Mouse (Mus musculus): ENCODE results near the gene H2-Q1. TPM values are rescaled to one million over a fixed set of nuclear protein-coding genes. Genes with fewer than 3 reads are reported as not detected.

Gene H2-Q1
- polyA plus RNA-seq, 1 experiment = not detected

DNA sequence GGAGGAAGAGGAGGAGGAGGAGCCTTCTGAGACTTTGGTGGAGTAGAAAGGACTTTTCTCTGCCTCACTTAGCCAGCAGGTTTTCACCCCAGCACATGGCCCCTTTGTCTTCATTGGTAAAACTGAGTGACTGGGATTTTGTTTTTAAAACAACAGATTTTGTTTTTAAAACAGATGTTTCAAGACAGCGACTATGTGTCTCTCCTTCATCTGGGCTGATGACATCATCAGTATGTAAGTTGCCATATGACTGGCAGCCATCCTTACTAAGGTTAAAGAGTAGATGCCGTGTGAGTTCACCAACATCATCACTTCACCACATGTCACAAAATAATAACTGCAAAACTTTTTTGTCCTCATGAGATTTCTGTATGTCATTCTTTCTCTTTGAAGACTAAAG is 33.9 kb downstream of the H2-Q1 start:
- no peak for TF ChIP-seq GATA1 (IDR thresholded peaks at IDR 0.05; ENCODE audit: low read length)

DNA sequence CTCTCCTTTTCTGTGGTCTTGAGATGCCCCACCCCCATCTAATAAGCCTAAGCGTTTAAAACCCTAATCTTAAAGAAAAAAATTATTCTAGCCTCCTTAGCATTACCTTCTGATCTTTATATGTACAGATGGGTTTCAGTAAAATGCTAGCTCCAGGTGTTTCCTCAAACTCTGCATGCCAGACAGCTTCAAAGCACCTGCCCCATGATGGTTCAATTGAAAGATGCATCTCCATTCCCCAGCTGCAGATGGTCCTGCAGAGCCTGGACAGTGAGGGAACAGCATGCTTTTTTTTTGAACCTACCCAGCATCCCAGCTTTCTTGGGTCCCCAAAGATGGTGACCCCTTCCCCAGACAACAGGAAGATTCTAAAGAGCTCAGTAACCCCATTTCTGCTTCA is 36.9 kb downstream of the H2-Q1 start:
- no peak for TF ChIP-seq GATA1 (IDR thresholded peaks at IDR 0.05; ENCODE audit: low read length)

GRCm38 (mm10) chr17:35358763-35359469 is 38.7 kb downstream of the H2-Q1 start:
- no peak for TF ChIP-seq GATA1 (IDR thresholded peaks at IDR 0.05; ENCODE audit: low read length)

DNA sequence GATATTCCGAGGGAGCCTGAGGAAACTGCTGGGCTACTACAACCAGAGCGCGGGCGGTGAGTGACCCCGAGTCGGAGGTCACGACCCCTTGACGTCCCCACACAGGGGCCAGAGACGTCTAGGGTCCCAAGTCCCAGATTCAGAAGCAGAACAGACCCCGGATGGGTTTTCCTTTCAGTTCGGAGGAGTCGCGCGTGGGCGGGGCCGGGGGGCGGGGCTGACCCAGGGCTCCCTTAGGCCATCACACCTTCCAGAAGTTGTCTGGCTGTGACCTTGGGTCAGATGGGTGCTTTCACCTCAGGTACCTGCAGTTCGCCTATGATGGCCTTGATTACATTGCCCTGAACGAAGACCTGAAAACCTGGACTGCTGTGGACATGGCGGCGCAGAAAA is 39.3 kb downstream of the H2-Q1 start:
- no peak for TF ChIP-seq GATA1 (IDR thresholded peaks at IDR 0.05; ENCODE audit: low read length)

Other genes starting within 250 kb of the H2-Q1 start
- not detected in 2 replicates for gene Ly6g6e, start 243.5 kb upstream of the H2-Q1 start, polyA plus RNA-seq (2012)
- gene Ly6g6d, start 242.3 kb upstream of the H2-Q1 start, polyA plus RNA-seq (2012) = 0.22 TPM in 1 of 2 replicates, not detected in the other
- gene Ly6g6f, start 234.8 kb upstream of the H2-Q1 start, polyA plus RNA-seq (2012) = 0.05 and 0.06 TPM in 2 replicates
- gene Abhd16a, start 231.1 kb upstream of the H2-Q1 start, polyA plus RNA-seq (2012) = 112 and 148 TPM in 2 replicates
- gene Ly6g5c, start 212.1 kb upstream of the H2-Q1 start, polyA plus RNA-seq (2012) = not detected in 2 replicates
- 0.08 and 0.15 TPM in 2 replicates for gene Ly6g5b, start 205.0 kb upstream of the H2-Q1 start, polyA plus RNA-seq (2012)
- 62.0 and 85.8 TPM in 2 replicates for gene Gpank1, start 198.9 kb upstream of the H2-Q1 start, polyA plus RNA-seq (2012)
- gene Csnk2b, start 198.4 kb upstream of the H2-Q1 start, polyA plus RNA-seq (2012) = 66.1 and 68.9 TPM in 2 replicates
- 11.4 and 13.3 TPM in 2 replicates for gene D17H6S53E, start 194.0 kb upstream of the H2-Q1 start, polyA plus RNA-seq (2012)
- gene Apom, start 188.4 kb upstream of the H2-Q1 start, polyA plus RNA-seq (2012) = 0.23 and 0.27 TPM in 2 replicates
- 685 and 826 TPM in 2 replicates for gene Bag6, start 185.2 kb upstream of the H2-Q1 start, polyA plus RNA-seq (2012)
- gene Prrc2a, start 155.5 kb upstream of the H2-Q1 start, polyA plus RNA-seq (2012) = 1,478 and 1,496 TPM in 2 replicates
- not detected in 2 replicates for gene Aif1, start 144.3 kb upstream of the H2-Q1 start, polyA plus RNA-seq (2012)
- 0.39 and 0.49 TPM in 2 replicates for gene Lst1, start 132.0 kb upstream of the H2-Q1 start, polyA plus RNA-seq (2012)
- 0.09 and 0.12 TPM in 2 replicates for gene Ltb, start 126.0 kb upstream of the H2-Q1 start, polyA plus RNA-seq (2012)
- not detected in 2 replicates for gene Tnf, start 118.4 kb upstream of the H2-Q1 start, polyA plus RNA-seq (2012)
- not detected in 2 replicates for gene Lta, start 115.1 kb upstream of the H2-Q1 start, polyA plus RNA-seq (2012)
- gene Gm16181, start 99.6 kb upstream of the H2-Q1 start, polyA plus RNA-seq (2012) = not detected in 2 replicates
- 2.2 and 2.7 TPM in 2 replicates for gene Atp6v1g2, start 86.7 kb upstream of the H2-Q1 start, polyA plus RNA-seq (2012)
- 39.6 and 44.3 TPM in 2 replicates for gene Nfkbil1, start 84.6 kb upstream of the H2-Q1 start, polyA plus RNA-seq (2012)
- 326 and 338 TPM in 2 replicates for gene Ddx39b, start 78.7 kb upstream of the H2-Q1 start, polyA plus RNA-seq (2012)
- 56.7 and 69.0 TPM in 2 replicates for gene H2-D1, start 57.7 kb upstream of the H2-Q1 start, polyA plus RNA-seq (2012)
- not detected in 2 replicates for gene H2-Q2, start 21.8 kb downstream of the H2-Q1 start, polyA plus RNA-seq (2012)
- gene H2-Q4, start 59.2 kb downstream of the H2-Q1 start, polyA plus RNA-seq (2012) = not detected in 2 replicates
- not detected in 2 replicates for gene H2-Q6, start 104.4 kb downstream of the H2-Q1 start, polyA plus RNA-seq (2012)
- not detected in 2 replicates for gene H2-Q7, start 118.8 kb downstream of the H2-Q1 start, polyA plus RNA-seq (2012)
- gene H2-Q10, start 149.7 kb downstream of the H2-Q1 start, polyA plus RNA-seq (2012) = not detected in 2 replicates
- gene Pou5f1, start 185.6 kb downstream of the H2-Q1 start, polyA plus RNA-seq (2012) = not detected in 2 replicates
- gene Tcf19, start 196.4 kb downstream of the H2-Q1 start, polyA plus RNA-seq (2012) = 66.4 and 70.1 TPM in 2 replicates
- 18.1 and 24.7 TPM in 2 replicates for gene Cchcr1, start 196.7 kb downstream of the H2-Q1 start, polyA plus RNA-seq (2012)
- gene Psors1c2, start 212.8 kb downstream of the H2-Q1 start, polyA plus RNA-seq (2012) = 0.76 and 0.77 TPM in 2 replicates
- not detected in 2 replicates for gene Cdsn, start 231.7 kb downstream of the H2-Q1 start, polyA plus RNA-seq (2012)
- gene 2300002M23Rik, start 247.0 kb downstream of the H2-Q1 start, polyA plus RNA-seq (2012) = not detected in 2 replicates